Mouse (Mus musculus) hindbrain, embryonic 16.5 days (tissue): ENCODE results near the gene Etv5. TPM values are rescaled to one million over a fixed set of nuclear protein-coding genes. Genes with fewer than 3 reads are reported as not detected.

Experiments used
- ATAC-seq: fragments of 200-750 bp; cut with Nextera tagmentation; 2 replicates; pipeline ENCODE4 v1.8.0; 2017; ENCODE audit warnings: moderate TSS enrichment, moderate library complexity
- H3K27ac ChIP-seq: fragments of 300-500 bp; sonication (generic); 2 replicates; pipeline ENCODE4 v1.5.1; 2014; ENCODE audit warnings: low read depth, mild to moderate bottlenecking, control low read depth, low read length, moderate library complexity
- H3K27me3 ChIP-seq: fragments of 300-500 bp; sonication (generic); replicated peaks from 2 replicates; pipeline ENCODE4 v1.6.1; 2014; ENCODE audit warnings: low read length; ENCODE audit not compliant: control insufficient read depth, insufficient read depth
- H3K36me3 ChIP-seq: fragments of 300-500 bp; sonication (generic); 2 replicates; pipeline ENCODE4 v1.6.1; 2014; ENCODE audit warnings: mild to moderate bottlenecking, low read length, moderate library complexity, mixed read lengths; ENCODE audit not compliant: control insufficient read depth, insufficient read depth
- H3K4me1 ChIP-seq: fragments of 300-500 bp; sonication (generic); 2 replicates; pipeline ENCODE4 v1.6.1; 2014; ENCODE audit warnings: low read depth, low read length; ENCODE audit not compliant: control insufficient read depth, insufficient read depth
- H3K4me2 ChIP-seq: fragments of 300-500 bp; sonication (generic); 2 replicates; pipeline ENCODE4 v1.6.1; 2014; ENCODE audit warnings: mild to moderate bottlenecking, low read length, control low read depth, moderate library complexity
- H3K4me3 ChIP-seq: fragments of 300-500 bp; sonication (generic); 2 replicates; pipeline ENCODE4 v1.5.1; 2014; ENCODE audit warnings: mild to moderate bottlenecking, low read length, control low read depth, moderate library complexity
- H3K9ac ChIP-seq: fragments of 300-500 bp; sonication (generic); 2 replicates; pipeline ENCODE4 v1.6.1; 2014; ENCODE audit warnings: low read depth, mild to moderate bottlenecking, control low read depth, low read length, moderate library complexity
- H3K9me3 ChIP-seq: fragments of 300-500 bp; sonication (generic); 2 replicates; pipeline ENCODE4 v1.6.1; 2014; ENCODE audit warnings: mild to moderate bottlenecking, low read length, moderate library complexity; ENCODE audit not compliant: control insufficient read depth
- WGBS: fragments of 180-500 bp; shearing (Covaris S2); extraction: QIAGEN DNeasy Blood & Tissue Kit; methylation state at CpG from one replicate; pipeline ENCODE4 v1.1.7; 2014; 5-methylcytosine and 5-hydroxymethylcytosine counted together
- polyA plus RNA-seq: library from polyadenylated mRNA; unstranded; fragments of >200 nt; fragmentation: Nextera tagmentation; extraction: Ambion mirVana; gene quantifications from 2 replicates; pipeline ENCODE4 v1.2.1, GENCODE M21; 2015

Etv5 gene
- polyA plus RNA-seq, 1 experiment from 2014 or later: 29.9 TPM

DNA sequence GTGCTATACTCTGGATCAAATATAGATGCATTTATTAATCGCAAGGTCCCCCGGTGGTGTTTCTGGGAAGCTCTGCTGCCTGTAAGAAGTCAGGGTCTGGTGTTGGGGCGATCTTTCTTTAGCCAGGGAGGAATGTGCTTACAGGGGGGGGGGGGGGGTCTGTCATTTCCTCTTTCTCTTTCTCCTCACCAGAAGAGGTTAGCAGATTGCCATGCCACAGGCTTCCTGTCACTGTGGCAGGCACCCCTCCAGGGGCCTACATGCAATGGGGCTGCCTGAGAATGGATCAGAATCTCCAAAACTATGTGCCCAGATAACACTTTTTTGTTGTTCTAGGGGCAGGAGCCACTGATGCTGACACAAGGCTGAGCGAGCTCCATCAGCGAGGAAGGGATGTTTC, 89.7 kb downstream of the Etv5 start:
- no peak overlapping the region for H3K4me2 ChIP-seq
- no peaks in the 10 kb centered on the region for H3K9me3 ChIP-seq
- no peaks in the 10 kb centered on the region for H3K36me3 ChIP-seq
- ATAC-seq: no peak
- H3K27me3 ChIP-seq: no peaks in the 10 kb centered on the region
- no peak overlapping the region for H3K4me3 ChIP-seq
- 90% methylated on average over 5 of the region's 5 CpGs for WGBS
- H3K27ac ChIP-seq: no peak overlapping the region
- no peaks in the 10 kb centered on the region for H3K4me1 ChIP-seq
- H3K9ac ChIP-seq: no peak overlapping the region

DNA sequence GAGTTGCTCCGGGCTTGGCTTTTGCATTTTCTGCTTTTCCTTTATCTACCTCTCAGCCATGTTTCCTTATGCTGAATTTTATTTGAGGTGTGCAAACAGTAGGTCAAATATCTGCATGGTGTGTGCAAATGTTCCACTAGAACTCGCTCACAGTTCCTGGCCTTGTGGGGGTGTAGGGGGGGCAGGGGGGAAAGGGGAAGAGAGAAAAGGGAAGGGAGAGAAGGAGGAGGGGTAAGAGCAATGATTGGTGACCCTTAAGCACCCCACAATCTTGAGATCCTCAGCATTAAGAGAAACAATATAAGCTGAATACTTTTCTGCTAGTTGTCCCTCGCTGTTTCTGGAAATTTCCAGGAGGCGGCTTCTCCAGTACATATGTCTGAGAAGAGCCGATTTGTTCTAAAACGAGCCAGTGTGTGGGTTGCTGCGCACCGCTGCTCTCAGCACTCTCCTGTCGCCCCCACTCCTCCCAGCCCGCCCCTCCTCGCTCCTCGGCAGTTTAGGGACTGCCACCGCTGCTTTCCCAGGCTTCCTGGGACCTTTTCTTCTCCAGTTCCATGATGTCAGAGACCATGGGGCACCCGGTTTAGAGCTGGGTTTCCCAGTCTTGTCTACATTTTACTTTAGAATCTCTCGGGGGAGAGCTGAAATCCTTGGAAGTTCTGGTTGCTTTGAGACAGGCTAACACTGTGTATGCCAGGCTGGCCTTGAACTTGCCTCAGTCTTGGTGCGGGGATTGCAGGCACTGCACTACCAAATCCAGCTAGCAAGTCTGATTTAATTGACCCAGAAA, 90.8 kb downstream of the Etv5 start:
- Histone ChIP-seq H3K9me3 (no peaks in the 10 kb centered on the region), H3K36me3 (no peaks in the 10 kb centered on the region), H3K4me3 (no peak overlapping the region), H3K4me2 (peak overlapping the region; percentile 9; the same call in 1 of the 2 replicates), H3K27me3 (no peaks in the 10 kb centered on the region), H3K27ac (no peak overlapping the region), H3K4me1 (no peaks in the 10 kb centered on the region), H3K9ac (no peak overlapping the region)
- no peak for ATAC-seq
- 41% methylated on average over 16 of the region's 16 CpGs for WGBS

DNA sequence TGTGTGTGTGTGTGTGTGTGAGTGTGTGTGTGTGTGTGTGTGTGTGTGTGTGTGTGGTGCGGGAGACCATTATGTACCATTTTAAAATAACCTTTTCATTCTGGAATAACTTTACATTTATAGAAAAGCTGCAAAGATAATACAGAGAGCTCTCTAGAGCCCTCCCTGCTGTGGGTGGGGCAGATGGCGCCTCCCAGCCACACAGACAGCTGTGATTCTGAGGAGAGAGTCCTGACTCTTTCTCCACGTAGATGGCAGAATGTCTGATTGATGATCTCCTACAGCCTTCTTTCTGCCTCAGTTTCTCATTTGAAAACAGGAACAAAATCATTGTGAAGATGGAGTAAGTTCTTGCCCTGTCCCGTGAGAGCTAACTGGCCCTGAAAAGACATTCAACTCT, 91.5 kb downstream of the Etv5 start:
- Histone ChIP-seq H3K27me3 (no peaks in the 10 kb centered on the region), H3K27ac (no peak overlapping the region), H3K9me3 (no peaks in the 10 kb centered on the region), H3K9ac (no peak overlapping the region), H3K36me3 (no peaks in the 10 kb centered on the region), H3K4me3 (no peak overlapping the region), H3K4me2 (no peak overlapping the region), H3K4me1 (no peaks in the 10 kb centered on the region)
- ATAC-seq: no peak
- 64% methylated on average over 4 of the region's 4 CpGs for WGBS

DNA sequence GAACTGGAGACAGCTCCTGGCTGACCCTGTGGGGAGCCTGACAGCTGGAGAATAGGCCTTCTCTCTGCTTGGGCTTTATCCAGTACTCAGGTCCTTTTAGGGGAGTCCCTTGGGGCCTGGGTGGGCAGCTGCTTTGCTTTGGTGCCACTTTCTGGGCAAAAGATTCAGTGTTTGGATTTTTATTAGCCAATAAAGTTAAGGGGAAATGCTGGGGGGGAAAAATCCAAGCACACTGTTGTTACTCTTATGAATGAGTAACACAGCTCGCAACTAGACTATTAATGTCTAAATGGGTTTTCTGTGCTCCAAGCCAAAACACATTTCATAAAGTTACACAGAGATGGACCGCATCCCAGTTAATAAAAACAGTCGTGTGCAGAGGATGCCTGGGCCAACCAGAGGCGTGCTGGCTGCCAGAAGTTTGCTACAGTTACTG, 98.3 kb downstream of the Etv5 start:
- Histone ChIP-seq H3K27ac (no peak overlapping the region), H3K4me1 (no peaks in the 10 kb centered on the region)
- peak; percentile 69 for ATAC-seq

DNA sequence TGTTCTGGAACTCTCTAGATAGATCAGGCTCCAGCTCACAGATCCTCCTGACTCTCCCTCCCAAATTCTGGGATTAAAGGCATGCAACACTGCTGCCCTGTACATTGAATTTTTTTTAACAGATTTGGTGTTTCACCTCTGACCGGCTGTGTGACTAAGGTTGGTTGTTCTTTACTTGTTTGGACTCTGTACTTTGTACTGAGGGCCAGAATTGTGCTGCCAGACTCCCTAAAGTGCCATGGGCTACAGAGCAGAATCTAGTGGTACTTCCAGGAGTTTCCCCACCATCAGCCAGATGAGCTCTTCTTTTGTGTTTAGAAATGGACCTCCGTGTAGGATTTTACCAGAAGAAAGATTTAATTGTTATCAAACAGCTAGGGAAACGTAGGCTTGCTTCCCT, 103.7 kb downstream of the Etv5 start:
- Histone ChIP-seq H3K9me3 (peaks cover 6% of the 10 kb centered on the region), H3K36me3 (no peaks in the 10 kb centered on the region), H3K27me3 (no peaks in the 10 kb centered on the region), H3K9ac (no peak overlapping the region), H3K4me1 (no peaks in the 10 kb centered on the region), H3K4me3 (no peak overlapping the region), H3K4me2 (no peak overlapping the region), H3K27ac (no peak overlapping the region)
- 86% methylated on average over 3 of the region's 3 CpGs for WGBS
- no peak for ATAC-seq

More for the DNA sequence above, 98.3 kb downstream of the Etv5 start:
- Histone ChIP-seq H3K4me2 (no peak overlapping the region), H3K36me3 (no peaks in the 10 kb centered on the region), H3K4me3 (no peak overlapping the region), H3K9me3 (no peaks in the 10 kb centered on the region), H3K27me3 (no peaks in the 10 kb centered on the region), H3K9ac (no peak overlapping the region)
- 57% methylated on average over 4 of the region's 4 CpGs for WGBS

Other genes with a start within 250 kb of the Etv5 start
- gene Tra2b, start 173.7 kb downstream of the Etv5 start, polyA plus RNA-seq: 222 and 235 TPM in 2 replicates
- 6.7 and 6.9 TPM in 2 replicates for gene Dgkg, start 217.5 kb upstream of the Etv5 start, polyA plus RNA-seq